Mouse (Mus musculus) common myeloid progenitor, adult 5-6 weeks (primary cell): Measurements from ENCODE around the gene Gzf1. TPM values are rescaled to one million over a fixed set of nuclear protein-coding genes. Genes with fewer than 3 reads are reported as not detected.
A peak's percentile ranks its signal among the peaks of the same experiment; 100 is the strongest.

Experiments
- ATAC-seq: replicated peaks from 2 replicates; pipeline ENCODE4 v1.8.0; 2016; ENCODE audit warnings: low read depth, mild to moderate bottlenecking, moderate TSS enrichment, inconsistent platforms; ENCODE audit not compliant: poor library complexity, severe bottlenecking
- total RNA-seq: library from RNA; stranded (forward); fragments of 200-1000, 187-1606 nt; gene quantifications from 2 replicates; pipeline ENCODE4 v1.2.3, GENCODE M21; 2017

The Gzf1 gene
- total RNA-seq: 14.1 and 20.6 TPM in 2 replicates

GRCm38 (mm10) chr2:148680775-148681291, at the start of gene Gzf1:
Gene Gzf1 (plus strand): TSS chr2:148681023.
- ATAC-seq: peak; percentile 83

- ATAC-seq: no peak
Measured at GRCm38 (mm10) chr2:148631602-148632001, 49.2 kb upstream of the Gzf1 start.

GRCm38 (mm10) chr2:148634466-148634865, 46.4 kb upstream of the Gzf1 start:
- ATAC-seq: no peak

- no peak for ATAC-seq
Measured at GRCm38 (mm10) chr2:148642610-148643370, 38.0 kb upstream of the Gzf1 start.

- no peak for ATAC-seq
Measured at GRCm38 (mm10) chr2:148644421-148645000, 36.3 kb upstream of the Gzf1 start.

GRCm38 (mm10) chr2:148650587-148651357, 30.1 kb upstream of the Gzf1 start:
- no peak for ATAC-seq

GRCm38 (mm10) chr2:148654961-148655360, 25.9 kb upstream of the Gzf1 start:
- peak; percentile 99 for ATAC-seq

GRCm38 (mm10) chr2:148663458-148663857, 17.4 kb upstream of the Gzf1 start:
- no peak for ATAC-seq

- ATAC-seq: peak; percentile 96
Measured at GRCm38 (mm10) chr2:148672199-148673096, 8.4 kb upstream of the Gzf1 start, which contains the start of gene Nxt1. Gene Nxt1 (plus strand): TSS chr2:148672601.

GRCm38 (mm10) chr2:148677801-148678200, 3.0 kb upstream of the Gzf1 start:
- ATAC-seq: no peak

GRCm38 (mm10) chr2:148679346-148679745, 1.5 kb upstream of the Gzf1 start:
- ATAC-seq: no peak

- ATAC-seq: peak; percentile 61
Measured at GRCm38 (mm10) chr2:148681461-148681891, 653 bp downstream of the Gzf1 start.

- ATAC-seq: no peak
Measured at GRCm38 (mm10) chr2:148683031-148683430, 2.2 kb downstream of the Gzf1 start.

- ATAC-seq: no peak
Measured at GRCm38 (mm10) chr2:148684972-148685371, 4.1 kb downstream of the Gzf1 start.

GRCm38 (mm10) chr2:148685709-148686108, 4.9 kb downstream of the Gzf1 start:
- ATAC-seq: peak; percentile 30

- ATAC-seq: no peak
Measured at GRCm38 (mm10) chr2:148686862-148687261, 6.0 kb downstream of the Gzf1 start.

GRCm38 (mm10) chr2:148687971-148688370, 7.1 kb downstream of the Gzf1 start:
- ATAC-seq: no peak

- ATAC-seq: no peak
Measured at GRCm38 (mm10) chr2:148689444-148690140, 8.8 kb downstream of the Gzf1 start.

- ATAC-seq: no peak
Measured at GRCm38 (mm10) chr2:148690291-148690690, 9.5 kb downstream of the Gzf1 start.
